Mouse (Mus musculus): Measurements from ENCODE around the gene Acap2. TPM values are rescaled to one million over a fixed set of nuclear protein-coding genes. Genes with fewer than 3 reads are reported as not detected.
A peak's percentile ranks its signal among the peaks of the same experiment; 100 is the strongest.

Acap2 gene
- polyA plus RNA-seq, 1 experiment from 2014 or later = 23.2 TPM

DNA sequence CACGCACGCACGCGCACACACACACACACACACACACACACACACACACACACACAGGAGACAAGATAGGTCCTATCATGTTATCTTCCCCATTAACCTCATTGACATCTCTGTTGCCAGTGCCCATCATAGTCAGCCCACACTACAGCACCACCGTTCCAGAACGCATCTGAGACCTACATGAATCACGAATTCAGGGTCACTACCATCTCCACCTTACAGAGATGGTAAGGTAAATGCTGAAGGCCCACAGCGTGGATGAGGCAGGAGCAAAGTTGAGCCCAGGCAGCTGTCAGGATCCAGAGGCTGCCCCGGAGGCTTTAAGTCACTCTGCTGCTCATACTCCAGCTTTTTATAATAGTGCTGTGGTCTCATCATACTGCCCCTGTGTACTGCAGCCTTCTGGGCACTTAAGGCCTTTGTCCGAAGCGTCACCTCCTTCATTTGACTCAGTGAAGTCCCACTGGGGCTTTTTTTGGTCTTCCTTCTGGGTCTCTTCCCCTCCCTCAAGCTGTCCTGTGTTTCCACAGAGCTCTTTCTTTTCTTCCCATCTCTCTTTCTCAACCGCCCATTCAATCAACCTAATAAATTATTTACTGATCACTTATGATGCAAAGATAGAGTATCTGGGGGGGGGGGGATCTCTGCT is 33.9 kb upstream of the Acap2 start:
- peak; percentile 71 for DNase-seq (ENCODE audit: low spot score, missing footprints)
- Histone ChIP-seq H3K4me2 (no peak overlapping the region), H3K4me1 (ENCODE audit: control insufficient read depth, insufficient read depth, low read length) (no peaks in the 10 kb centered on the region; the same call in 1 of the 2 replicates), H3K9ac (ENCODE audit: low read length) (no peak overlapping the region), H3K4me3 (ENCODE audit: low read depth, low read length) (no peak overlapping the region), H3K27ac (ENCODE audit: low read depth, low read length) (no peak overlapping the region), H3K27me3 (ENCODE audit: control insufficient read depth, insufficient read depth, low read length) (no peaks in the 10 kb centered on the region), H3K36me3 (ENCODE audit: control insufficient read depth, insufficient read depth, low read length) (no peaks in the 10 kb centered on the region), H3K9me3 (ENCODE audit: control insufficient read depth, low read length) (no peaks in the 10 kb centered on the region)
- WGBS = 81% methylated on average over 12 of the region's 12 CpGs
- ATAC-seq (ENCODE audit: low FRiP score) = no peak

- 55% methylated on average over 3 of the region's 3 CpGs for WGBS
- H3K27ac ChIP-seq (ENCODE audit: low read depth, low read length) = no peak overlapping the region
- H3K4me1 ChIP-seq (ENCODE audit: control insufficient read depth, insufficient read depth, low read length) = no peaks in the 10 kb centered on the region; the same call in 1 of the 2 replicates
- H3K4me3 ChIP-seq (ENCODE audit: low read depth, low read length) = no peak overlapping the region
- no peak for ATAC-seq (ENCODE audit: low FRiP score)
- no peaks in the 10 kb centered on the region for H3K9me3 ChIP-seq (ENCODE audit: control insufficient read depth, low read length)
- no peaks in the 10 kb centered on the region for H3K27me3 ChIP-seq (ENCODE audit: control insufficient read depth, insufficient read depth, low read length)
- H3K36me3 ChIP-seq (ENCODE audit: control insufficient read depth, insufficient read depth, low read length) = no peaks in the 10 kb centered on the region
- DNase-seq (ENCODE audit: low spot score, missing footprints) = peak; percentile 80
- no peak overlapping the region for H3K4me2 ChIP-seq
- no peak overlapping the region for H3K9ac ChIP-seq (ENCODE audit: low read length)
Measured at GRCm38 (mm10) chr16:31234356-31234755, 33.3 kb upstream of the Acap2 start.

DNA sequence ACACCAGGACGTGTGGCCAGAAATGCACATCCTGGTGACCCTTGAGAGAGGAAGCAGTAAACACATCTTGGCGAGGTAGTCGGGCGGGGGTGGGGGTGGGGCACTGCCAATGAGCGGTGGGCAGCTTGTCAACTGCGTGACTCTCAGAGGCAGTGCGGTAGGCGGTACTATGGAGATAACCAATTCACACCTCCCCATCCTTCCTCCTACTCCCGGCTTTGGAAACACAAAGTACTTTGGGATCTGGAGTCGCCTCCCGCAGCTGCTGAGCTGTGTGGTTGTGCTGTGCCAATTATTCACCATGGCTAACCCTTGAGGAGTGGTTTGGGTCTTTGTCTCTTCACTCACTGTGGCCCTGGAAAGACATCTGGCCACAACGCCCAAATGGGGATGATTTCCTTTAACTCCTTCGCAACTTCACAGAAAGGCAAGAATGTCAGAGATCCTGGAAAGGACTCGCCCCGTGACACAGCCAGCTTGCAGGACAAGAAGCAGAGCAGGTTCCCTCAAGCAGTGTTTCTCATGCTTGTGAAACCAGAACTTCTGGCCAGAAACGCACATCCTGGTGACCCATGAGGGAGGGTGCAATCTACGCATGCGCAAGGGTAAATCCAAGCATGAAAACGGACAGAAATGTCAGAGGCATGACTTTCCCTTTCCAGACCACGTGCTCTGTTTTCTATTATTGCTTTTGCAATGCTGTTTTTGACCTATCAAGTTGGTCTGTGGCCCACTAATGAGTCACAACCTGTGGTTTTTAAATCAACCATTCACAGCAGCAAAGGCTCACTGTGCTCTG is 32.7 kb upstream of the Acap2 start:
- no peaks in the 10 kb centered on the region; the same call in 1 of the 2 replicates for H3K4me1 ChIP-seq (ENCODE audit: control insufficient read depth, insufficient read depth, low read length)

DNA sequence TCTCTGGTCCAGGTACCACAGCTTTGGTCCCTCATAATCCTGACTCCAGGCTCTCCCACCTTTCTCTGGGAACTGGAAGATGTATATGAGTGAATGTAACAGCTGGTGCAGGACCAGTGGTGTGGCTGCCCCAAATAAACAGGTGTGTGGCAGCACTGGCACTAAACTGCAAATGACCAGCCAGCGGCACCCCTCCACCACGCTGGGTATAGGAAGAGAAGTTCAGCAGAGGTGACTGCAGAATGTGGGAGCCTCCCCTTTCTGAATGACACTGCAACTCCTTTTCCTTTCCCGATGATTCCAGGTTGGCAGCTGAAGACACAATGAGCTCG is 32.1 kb upstream of the Acap2 start:
- ATAC-seq (ENCODE audit: low FRiP score) (no peak), DNase-seq (ENCODE audit: low spot score, missing footprints) (no peak)
- Histone ChIP-seq H3K4me1 (ENCODE audit: control insufficient read depth, insufficient read depth, low read length) (no peaks in the 10 kb centered on the region; the same call in 1 of the 2 replicates), H3K9me3 (ENCODE audit: control insufficient read depth, low read length) (no peaks in the 10 kb centered on the region), H3K36me3 (ENCODE audit: control insufficient read depth, insufficient read depth, low read length) (no peaks in the 10 kb centered on the region), H3K4me2 (no peak overlapping the region), H3K27ac (ENCODE audit: low read depth, low read length) (no peak overlapping the region), H3K4me3 (ENCODE audit: low read depth, low read length) (no peak overlapping the region), H3K9ac (ENCODE audit: low read length) (no peak overlapping the region), H3K27me3 (ENCODE audit: control insufficient read depth, insufficient read depth, low read length) (no peaks in the 10 kb centered on the region)
- 59% methylated on average over 4 of the region's 4 CpGs for WGBS

More for the DNA sequence above, 32.7 kb upstream of the Acap2 start:
- Histone ChIP-seq H3K9ac (ENCODE audit: low read length) (no peak overlapping the region), H3K27me3 (ENCODE audit: control insufficient read depth, insufficient read depth, low read length) (no peaks in the 10 kb centered on the region), H3K36me3 (ENCODE audit: control insufficient read depth, insufficient read depth, low read length) (no peaks in the 10 kb centered on the region), H3K4me3 (ENCODE audit: low read depth, low read length) (no peak overlapping the region), H3K9me3 (ENCODE audit: control insufficient read depth, low read length) (no peaks in the 10 kb centered on the region), H3K27ac (ENCODE audit: low read depth, low read length) (no peak overlapping the region), H3K4me2 (no peak overlapping the region)
- DNase-seq (ENCODE audit: low spot score, missing footprints) (peak; percentile 81), ATAC-seq (ENCODE audit: low FRiP score) (no peak)
- WGBS = 34% methylated on average over 20 of the region's 20 CpGs

DNA sequence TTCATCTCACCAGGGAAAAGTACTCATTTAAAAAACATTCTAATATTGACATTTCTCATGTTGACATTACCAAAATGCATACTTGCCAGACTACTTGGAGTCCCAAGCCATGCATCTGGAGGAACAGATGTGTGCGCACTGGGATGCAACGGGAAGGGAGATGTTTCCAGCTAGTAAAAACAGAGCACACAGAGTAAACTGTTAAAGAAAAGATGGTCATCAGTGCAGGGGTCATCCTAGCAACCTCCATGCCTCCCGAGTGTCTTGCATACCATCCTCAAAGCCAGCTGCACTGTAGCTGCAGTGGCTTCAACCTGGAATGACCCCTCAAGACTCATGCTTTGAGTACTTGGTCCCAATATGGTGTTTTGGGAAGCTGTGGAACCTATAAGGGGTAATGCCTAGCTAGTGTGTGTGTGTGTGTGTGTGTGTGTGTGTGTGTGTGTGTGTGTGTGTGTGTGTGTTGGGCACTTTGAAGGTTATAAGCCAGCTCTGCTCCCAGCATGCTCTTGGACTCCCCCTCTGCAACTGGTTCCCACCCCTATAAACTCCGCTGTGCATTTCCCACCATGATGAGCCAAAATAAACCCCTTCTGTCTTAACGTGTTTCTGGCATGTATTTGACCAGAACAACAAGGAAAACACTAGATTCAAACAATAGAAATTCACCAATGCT is 31.6 kb upstream of the Acap2 start:
- DNase-seq (ENCODE audit: low spot score, missing footprints) = peak; percentile 69
- Histone ChIP-seq H3K27me3 (ENCODE audit: control insufficient read depth, insufficient read depth, low read length) (no peaks in the 10 kb centered on the region), H3K9me3 (ENCODE audit: control insufficient read depth, low read length) (no peaks in the 10 kb centered on the region), H3K27ac (ENCODE audit: low read depth, low read length) (no peak overlapping the region), H3K9ac (ENCODE audit: low read length) (no peak overlapping the region), H3K36me3 (ENCODE audit: control insufficient read depth, insufficient read depth, low read length) (no peaks in the 10 kb centered on the region), H3K4me2 (no peak overlapping the region), H3K4me3 (ENCODE audit: low read depth, low read length) (no peak overlapping the region), H3K4me1 (ENCODE audit: control insufficient read depth, insufficient read depth, low read length) (no peaks in the 10 kb centered on the region; the same call in 1 of the 2 replicates)
- 81% methylated on average over 5 of the region's 5 CpGs for WGBS
- no peak for ATAC-seq (ENCODE audit: low FRiP score)

- Histone ChIP-seq H3K9ac (ENCODE audit: low read length) (no peak overlapping the region), H3K27ac (ENCODE audit: low read depth, low read length) (no peak overlapping the region), H3K9me3 (ENCODE audit: control insufficient read depth, low read length) (no peaks in the 10 kb centered on the region), H3K27me3 (ENCODE audit: control insufficient read depth, insufficient read depth, low read length) (no peaks in the 10 kb centered on the region), H3K36me3 (ENCODE audit: control insufficient read depth, insufficient read depth, low read length) (no peaks in the 10 kb centered on the region), H3K4me2 (no peak overlapping the region), H3K4me1 (ENCODE audit: control insufficient read depth, insufficient read depth, low read length) (no peaks in the 10 kb centered on the region; the same call in 1 of the 2 replicates), H3K4me3 (ENCODE audit: low read depth, low read length) (no peak overlapping the region)
- 79% methylated on average over 5 of the region's 5 CpGs for WGBS
- peak; percentile 57 for DNase-seq (ENCODE audit: low spot score, missing footprints)
- ATAC-seq (ENCODE audit: low FRiP score) = no peak
Measured at GRCm38 (mm10) chr16:31231591-31231990, 30.5 kb upstream of the Acap2 start.

- H3K9me3 ChIP-seq (ENCODE audit: control insufficient read depth, low read length) = no peaks in the 10 kb centered on the region
- no peaks in the 10 kb centered on the region for H3K36me3 ChIP-seq (ENCODE audit: control insufficient read depth, insufficient read depth, low read length)
- H3K9ac ChIP-seq (ENCODE audit: low read length) = no peak overlapping the region
- no peaks in the 10 kb centered on the region for H3K4me1 ChIP-seq (ENCODE audit: control insufficient read depth, insufficient read depth, low read length)
- H3K4me2 ChIP-seq = no peak overlapping the region
- ATAC-seq (ENCODE audit: low FRiP score) = no peak
- DNase-seq (ENCODE audit: low spot score, missing footprints) = peak; percentile 59
- H3K27ac ChIP-seq (ENCODE audit: low read depth, low read length) = no peak overlapping the region
- no peaks in the 10 kb centered on the region for H3K27me3 ChIP-seq (ENCODE audit: control insufficient read depth, insufficient read depth, low read length)
- 88% methylated on average over 1 of the region's 1 CpGs for WGBS
- H3K4me3 ChIP-seq (ENCODE audit: low read depth, low read length) = no peak overlapping the region
Measured at GRCm38 (mm10) chr16:31227746-31228145, 26.7 kb upstream of the Acap2 start.

DNA sequence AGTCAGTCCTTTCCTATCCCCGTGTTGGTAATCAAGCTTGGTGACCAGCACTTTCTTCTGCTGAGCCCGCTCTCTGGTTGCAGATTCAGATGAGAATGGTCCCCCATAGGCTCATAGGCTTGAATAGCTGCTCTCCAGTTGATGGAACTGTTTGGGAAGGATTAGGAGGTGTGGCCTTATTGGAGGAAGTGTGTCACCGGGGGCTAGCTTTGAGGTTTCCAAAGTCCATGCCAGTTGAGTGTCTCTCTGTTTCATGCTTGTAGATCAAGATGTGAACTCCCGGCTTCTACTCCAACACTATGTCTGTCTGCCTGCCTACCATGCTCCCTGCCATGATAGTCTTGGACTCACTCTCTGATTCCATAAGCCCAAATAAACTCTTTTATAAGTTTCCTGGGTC is 14.2 kb upstream of the Acap2 start:
- Histone ChIP-seq H3K27ac (ENCODE audit: low read depth, low read length) (no peak overlapping the region), H3K4me3 (ENCODE audit: low read depth, low read length) (no peak overlapping the region), H3K9me3 (ENCODE audit: control insufficient read depth, low read length) (no peaks in the 10 kb centered on the region), H3K4me2 (no peak overlapping the region), H3K4me1 (ENCODE audit: control insufficient read depth, insufficient read depth, low read length) (no peaks in the 10 kb centered on the region), H3K9ac (ENCODE audit: low read length) (no peak overlapping the region), H3K27me3 (ENCODE audit: control insufficient read depth, insufficient read depth, low read length) (no peaks in the 10 kb centered on the region), H3K36me3 (ENCODE audit: control insufficient read depth, insufficient read depth, low read length) (no peaks in the 10 kb centered on the region)
- ATAC-seq (ENCODE audit: low FRiP score) (no peak), DNase-seq (ENCODE audit: low spot score, missing footprints) (peak; percentile 53)
- WGBS = 92% methylated on average over 4 of the region's 4 CpGs

DNA sequence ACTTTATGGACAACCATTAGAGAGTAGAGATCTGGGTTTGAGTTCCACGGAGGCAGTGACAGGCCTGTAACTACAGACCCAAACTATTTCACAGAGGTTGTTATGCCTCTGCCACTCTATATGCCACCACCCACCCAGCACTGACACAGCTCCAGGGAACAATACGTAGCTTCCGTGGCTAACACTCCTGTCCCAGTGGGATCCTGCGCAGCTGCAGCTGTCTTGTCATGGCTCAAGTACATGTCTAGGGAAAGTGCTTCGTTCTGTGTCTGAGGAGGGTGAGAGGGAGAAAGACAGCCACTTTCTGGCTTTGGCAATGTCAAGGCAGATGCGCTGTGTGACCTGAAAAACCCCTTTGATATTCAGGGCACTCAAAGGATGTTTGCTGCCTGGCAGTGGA is 12.4 kb upstream of the Acap2 start:
- ATAC-seq (ENCODE audit: low FRiP score) (no peak), DNase-seq (ENCODE audit: low spot score, missing footprints) (no peak)
- Histone ChIP-seq H3K4me3 (ENCODE audit: low read depth, low read length) (no peak overlapping the region), H3K36me3 (ENCODE audit: control insufficient read depth, insufficient read depth, low read length) (no peaks in the 10 kb centered on the region), H3K27me3 (ENCODE audit: control insufficient read depth, insufficient read depth, low read length) (no peaks in the 10 kb centered on the region), H3K27ac (ENCODE audit: low read depth, low read length) (no peak overlapping the region), H3K9ac (ENCODE audit: low read length) (no peak overlapping the region), H3K9me3 (ENCODE audit: control insufficient read depth, low read length) (no peaks in the 10 kb centered on the region), H3K4me1 (ENCODE audit: control insufficient read depth, insufficient read depth, low read length) (no peaks in the 10 kb centered on the region), H3K4me2 (no peak overlapping the region)
- 89% methylated on average over 6 of the region's 6 CpGs for WGBS

Measured in midbrain, embryonic 11.5 days (tissue).